Mouse (Mus musculus) kidney, adult 2 months (tissue): ENCODE measurements around the gene Gm45716.

Experiments used
- CTCF ChIP-seq: fragments of 200-500 bp; conservative IDR thresholded peaks from 2 replicates; pipeline ENCODE4 v1.5.1; 2011; ENCODE audit warnings: low read depth, mild to moderate bottlenecking, control low read depth, low read length, moderate library complexity, mixed read lengths; ENCODE audit not compliant: insufficient read depth, insufficient read length
- POLR2A ChIP-seq: fragments of 200-500 bp; IDR thresholded peaks from one replicate; pipeline ENCODE4 v1.6.1; 2011; ENCODE audit warnings: low read depth, low read length, control low read depth

DNA sequence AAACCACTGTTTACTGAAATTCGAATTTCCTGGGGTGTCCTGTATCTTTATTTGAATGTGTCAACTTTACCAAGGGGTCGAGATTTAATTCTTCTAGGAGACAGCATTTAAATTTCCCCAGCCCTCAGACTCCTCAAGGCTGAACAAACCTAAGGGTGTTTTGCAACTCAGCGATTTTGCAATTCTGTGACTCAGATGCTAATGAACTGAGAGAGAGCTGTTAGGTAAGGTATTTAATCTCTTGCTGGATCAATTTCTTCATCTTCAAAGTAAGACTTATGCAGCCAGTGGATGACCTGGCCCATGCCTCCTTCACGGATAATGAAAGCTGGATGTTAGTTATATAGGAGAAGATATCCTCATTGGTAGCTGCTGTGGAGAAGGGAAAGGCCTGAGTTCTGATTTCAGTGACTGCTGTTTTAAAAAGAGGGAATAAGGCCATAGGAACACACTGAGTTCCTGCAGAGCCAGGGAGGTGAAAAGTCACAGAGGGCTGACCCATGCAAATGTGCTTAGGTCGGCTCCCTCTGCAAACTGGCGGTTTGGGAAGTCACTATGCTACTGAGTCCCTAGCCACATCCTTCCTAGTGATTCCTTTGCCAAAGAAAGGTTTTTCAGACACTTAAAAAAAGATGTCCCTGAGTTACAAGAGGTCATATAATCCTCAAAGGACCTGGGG, 53.3 kb downstream of the Gm45716 start:
- TF ChIP-seq POLR2A, result no peak
- TF ChIP-seq CTCF, result no peak
